Mouse (Mus musculus) limb, embryonic 14.5 days (tissue): ENCODE measurements around the gene Syne1. TPM values are rescaled to one million over a fixed set of nuclear protein-coding genes. Genes with fewer than 3 reads are reported as not detected.

Experiments
- ATAC-seq: fragments of 200-750 bp; cut with Nextera tagmentation; 2 replicates; pipeline ENCODE4 v1.8.0; 2017; ENCODE audit warnings: low read depth, moderate number of reproducible peaks, moderate TSS enrichment; ENCODE audit not compliant: low FRiP score
- DNase-seq: peaks from one replicate; pipeline ENCODE4 v3.0.0-alpha.2; 2015; ENCODE audit warnings: low spot score
- H3K27ac ChIP-seq: fragments of 300-500 bp; sonication (generic); replicated peaks from 2 replicates; pipeline ENCODE4 v1.5.1; 2014; ENCODE audit warnings: low read depth, mild to moderate bottlenecking, low read length, moderate library complexity, mixed read lengths
- H3K27me3 ChIP-seq: fragments of 300-500 bp; sonication (generic); 2 replicates; pipeline ENCODE4 v1.6.1; 2014; ENCODE audit warnings: low read length, mixed read lengths; ENCODE audit not compliant: control insufficient read depth, insufficient read depth
- H3K36me3 ChIP-seq: fragments of 300-500 bp; sonication (generic); 2 replicates; pipeline ENCODE4 v1.6.1; 2014; ENCODE audit warnings: mild to moderate bottlenecking, low read length, moderate library complexity, mixed read lengths; ENCODE audit not compliant: control insufficient read depth, insufficient read depth
- H3K4me1 ChIP-seq: fragments of 300-500 bp; sonication (generic); 2 replicates; pipeline ENCODE4 v1.6.1; 2014; ENCODE audit warnings: antibody characterized with exemption, low read length, mixed read lengths; ENCODE audit not compliant: control insufficient read depth, insufficient read depth
- H3K4me2 ChIP-seq: fragments of 300-500 bp; sonication (generic); replicated peaks from 2 replicates; pipeline ENCODE4 v1.6.1; 2014; ENCODE audit warnings: low read depth, mild to moderate bottlenecking, low read length, moderate library complexity; ENCODE audit not compliant: severe bottlenecking
- H3K4me3 ChIP-seq: fragments of 300-500 bp; sonication (generic); replicated peaks from 2 replicates; pipeline ENCODE4 v1.5.1; 2014; ENCODE audit warnings: low read length
- H3K9ac ChIP-seq: fragments of 300-500 bp; sonication (generic); 2 replicates; pipeline ENCODE4 v1.6.1; 2014; ENCODE audit warnings: mild to moderate bottlenecking, low read depth, low read length, moderate library complexity; ENCODE audit not compliant: severe bottlenecking
- H3K9me3 ChIP-seq: fragments of 300-500 bp; sonication (generic); 2 replicates; pipeline ENCODE4 v1.6.1; 2016; ENCODE audit warnings: low read length; ENCODE audit not compliant: control insufficient read depth
- POLR2A ChIP-seq: fragments of 200-500 bp; IDR thresholded peaks from 2 replicates; pipeline ENCODE4 v1.8.0; 2012; ENCODE audit warnings: inconsistent platforms, mild to moderate bottlenecking, moderate library complexity, borderline replicate concordance; ENCODE audit not compliant: insufficient read depth, insufficient read length; ENCODE audit errors: extremely low read depth
- WGBS: fragments of 180-500 bp; shearing (Covaris S2); extraction: QIAGEN DNeasy Blood & Tissue Kit; methylation state at CpG from one replicate; pipeline ENCODE4 v1.1.7; 2014; 5-methylcytosine and 5-hydroxymethylcytosine counted together
- polyA plus RNA-seq, 2 experiments: library from polyadenylated mRNA; depleted of rRNA in 1 of 2; stranded (reverse) in 1 of 2; unstranded in 1 of 2; fragments of >200 nt; fragmentation: Nextera tagmentation in 1 of 2; extraction: Ambion mirVana in 1 of 2; gene quantifications; 2 replicates each; pipeline versions ENCODE4 v1.2.1 to v1.2.3; 2012 to 2014

Gene Syne1
- polyA plus RNA-seq, 2 experiments = 11.0 to 11.3 TPM

DNA sequence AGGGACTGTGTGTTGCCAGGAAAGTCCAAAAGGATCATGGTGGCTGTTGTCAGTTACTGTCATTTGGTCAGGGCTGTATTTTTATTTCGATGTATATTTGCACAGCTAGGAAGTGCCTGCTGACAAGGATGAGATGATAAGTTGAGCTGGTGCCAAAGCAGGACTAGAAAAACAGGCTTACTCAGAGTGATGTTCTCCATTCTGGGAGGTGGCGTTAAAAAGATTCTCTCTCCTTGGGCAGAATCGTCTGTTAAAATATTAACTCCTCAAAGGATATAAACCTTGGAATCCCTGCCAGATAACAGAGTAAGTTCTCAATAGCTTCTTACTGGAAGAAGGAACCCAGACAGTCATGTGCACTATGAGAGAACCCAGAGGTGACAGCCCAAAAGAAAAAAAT is 557.5 kb downstream of the Syne1 start:
- Histone ChIP-seq H3K9ac (no peak overlapping the region), H3K27ac (no peak overlapping the region), H3K4me1 (no peaks in the 10 kb centered on the region), H3K36me3 (no peaks in the 10 kb centered on the region), H3K27me3 (no peaks in the 10 kb centered on the region), H3K4me3 (no peak overlapping the region), H3K4me2 (no peak overlapping the region), H3K9me3 (no peaks in the 10 kb centered on the region)
- WGBS = 73% methylated on average over 3 of the region's 3 CpGs
- TF ChIP-seq POLR2A = no peak
- ATAC-seq = no peak
- peak; percentile 30 for DNase-seq

DNA sequence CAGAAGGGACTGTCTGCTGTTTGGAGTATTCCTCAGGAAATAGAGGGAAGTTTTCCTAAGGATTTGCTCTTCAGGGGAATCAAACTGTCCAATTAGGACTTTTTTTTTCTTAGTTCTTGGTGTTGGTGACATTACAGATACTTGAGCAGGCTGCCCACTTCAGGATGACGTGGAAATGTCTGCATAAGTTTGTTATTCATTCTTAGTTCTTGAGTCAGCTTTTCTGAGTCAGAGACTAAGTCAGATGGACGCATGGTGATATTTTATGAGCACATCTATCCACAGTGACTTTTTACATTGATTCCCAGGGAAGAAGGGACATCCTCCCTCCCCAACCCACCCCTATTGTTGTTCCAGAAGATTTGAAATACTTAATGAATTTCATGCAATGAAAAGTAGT is 567.4 kb downstream of the Syne1 start:
- Histone ChIP-seq H3K9me3 (no peaks in the 10 kb centered on the region), H3K4me1 (no peaks in the 10 kb centered on the region), H3K27ac (no peak overlapping the region), H3K27me3 (no peaks in the 10 kb centered on the region), H3K4me3 (no peak overlapping the region), H3K9ac (no peak overlapping the region), H3K36me3 (no peaks in the 10 kb centered on the region), H3K4me2 (no peak overlapping the region)
- no peak for TF ChIP-seq POLR2A
- 86% methylated on average over 2 of the region's 2 CpGs for WGBS
- DNase-seq (no peak), ATAC-seq (no peak)

DNA sequence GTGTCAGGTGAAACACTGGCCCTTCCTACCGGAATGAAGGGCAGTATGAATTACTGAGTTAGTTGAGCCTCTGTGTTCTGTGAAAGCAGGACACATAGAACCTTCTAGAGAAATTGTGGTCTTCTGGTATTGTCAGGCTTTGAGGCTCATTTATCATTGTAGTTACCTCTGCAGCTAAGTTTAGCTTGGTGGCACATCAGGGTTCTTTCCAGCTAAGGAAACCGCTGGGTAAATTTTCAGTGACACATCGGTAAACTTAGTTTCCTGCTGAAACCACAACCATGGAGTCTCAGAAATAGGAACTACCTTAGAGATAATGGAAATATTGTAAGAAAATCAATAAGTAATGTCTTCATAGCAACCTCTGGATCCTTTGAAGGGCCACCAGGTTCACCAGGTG is 573.9 kb downstream of the Syne1 start:
- H3K27me3 ChIP-seq = no peaks in the 10 kb centered on the region
- ATAC-seq (no peak), DNase-seq (no peak)
- peaks cover 4% of the 10 kb centered on the region; the same call in 1 of the 2 replicates for H3K4me1 ChIP-seq
- no peak overlapping the region for H3K4me3 ChIP-seq
- WGBS = 94% methylated on average over 3 of the region's 3 CpGs
- no peaks in the 10 kb centered on the region for H3K36me3 ChIP-seq
- TF ChIP-seq POLR2A = no peak
- no peak overlapping the region for H3K27ac ChIP-seq
- H3K4me2 ChIP-seq = no peak overlapping the region
- no peaks in the 10 kb centered on the region for H3K9me3 ChIP-seq
- H3K9ac ChIP-seq = no peak overlapping the region

GRCm38 (mm10) chr10:4976557-4976956 is 574.7 kb downstream of the Syne1 start:
- Histone ChIP-seq H3K36me3 (no peaks in the 10 kb centered on the region), H3K4me3 (no peak overlapping the region), H3K4me1 (peaks cover 6% of the 10 kb centered on the region; the same call in 1 of the 2 replicates), H3K9me3 (no peaks in the 10 kb centered on the region), H3K9ac (no peak overlapping the region), H3K4me2 (no peak overlapping the region), H3K27me3 (no peaks in the 10 kb centered on the region), H3K27ac (no peak overlapping the region)
- no peak for TF ChIP-seq POLR2A
- no peak for ATAC-seq
- 84% methylated on average over 2 of the region's 2 CpGs for WGBS
- no peak for DNase-seq

DNA sequence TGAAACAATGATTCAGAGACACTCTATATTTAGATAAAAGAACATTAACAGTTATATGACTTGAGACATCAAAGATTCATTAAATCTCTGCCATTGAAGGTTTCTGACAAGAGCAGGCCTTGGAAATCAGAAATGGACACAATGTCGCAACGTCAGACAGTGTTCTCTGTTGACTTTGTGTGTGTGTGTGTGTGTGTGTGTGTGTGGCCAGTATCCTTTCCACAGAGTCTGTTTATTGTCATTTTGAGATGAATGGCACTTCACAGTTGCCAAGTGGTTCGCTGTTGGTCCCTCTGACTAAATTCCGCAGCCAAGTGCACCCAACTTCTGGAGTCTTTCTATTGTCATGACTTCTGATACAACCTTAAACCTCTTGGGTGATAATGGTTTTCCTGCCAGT is 577.0 kb downstream of the Syne1 start:
- Histone ChIP-seq H3K4me3 (no peak overlapping the region), H3K9me3 (no peaks in the 10 kb centered on the region), H3K9ac (no peak overlapping the region), H3K4me1 (peaks cover 6% of the 10 kb centered on the region; the same call in 1 of the 2 replicates), H3K4me2 (no peak overlapping the region), H3K27ac (no peak overlapping the region), H3K27me3 (no peaks in the 10 kb centered on the region), H3K36me3 (no peaks in the 10 kb centered on the region)
- ATAC-seq (no peak), DNase-seq (no peak)
- whole genome bisulfite sequencing = 93% methylated on average over 4 of the region's 4 CpGs
- no peak for TF ChIP-seq POLR2A

DNA sequence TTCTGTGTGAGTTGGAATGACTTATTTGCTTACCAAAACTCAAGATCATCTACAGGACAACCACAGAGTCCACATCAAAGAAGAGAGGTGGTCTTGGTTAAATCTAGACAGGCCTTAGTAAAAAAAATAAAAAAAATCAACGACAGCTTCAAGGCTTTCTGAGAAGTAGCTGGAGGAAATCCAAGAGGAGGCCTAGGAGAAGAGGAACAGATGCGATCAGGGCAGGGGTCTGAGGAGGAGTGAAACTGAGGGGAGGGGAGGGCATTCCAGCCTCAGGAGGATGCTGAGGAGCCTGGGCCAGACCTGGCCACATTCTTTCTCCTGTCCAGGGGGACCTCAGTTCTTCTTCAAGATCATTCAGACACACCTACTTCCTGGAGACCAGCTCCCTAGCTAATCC is 579.3 kb downstream of the Syne1 start:
- peaks cover 6% of the 10 kb centered on the region; the same call in 1 of the 2 replicates for H3K4me1 ChIP-seq
- no peak overlapping the region for H3K27ac ChIP-seq
- ATAC-seq = no peak
- no peak for DNase-seq
- TF ChIP-seq POLR2A = no peak
- no peaks in the 10 kb centered on the region for H3K36me3 ChIP-seq
- no peak overlapping the region for H3K4me3 ChIP-seq
- no peak overlapping the region for H3K9ac ChIP-seq
- H3K27me3 ChIP-seq = no peaks in the 10 kb centered on the region
- 46% methylated on average over 2 of the region's 2 CpGs for WGBS
- H3K4me2 ChIP-seq = no peak overlapping the region
- H3K9me3 ChIP-seq = no peaks in the 10 kb centered on the region
